8 mouse cellular contexts compared by ENCODE assay signal in genomic region chr14:25377554-25377899, GRCm38 (mm10).
A peak's percentile ranks its signal among the peaks of the same experiment; 100 is the strongest.
DNase-seq lines count a peak whose midpoint lies in the region; ATAC-seq and TF ChIP-seq lines count a peak whose summit lies in the region.

No protein-coding gene starts in this region.

- TF ChIP-seq CTCF in olfactory bulb, adult 2 months (IDR thresholded peaks at IDR 0.05; ENCODE audit: insufficient read depth, low read depth, low read length), result no peak

- DNase-seq in lung, postnatal 14 days, result no peak
- no peak for DNase-seq in forebrain, embryonic 10.5 days (ENCODE audit: extremely low spot score, low spot score)
- DNase-seq in limb, embryonic 14.5 days (ENCODE audit: low spot score), result peak; percentile 71
- no peak for DNase-seq in gastrocnemius, postnatal 4 days (ENCODE audit: low spot score in 2 of 2)
- no peak for DNase-seq in cerebellum, postnatal 4 days (ENCODE audit: low spot score in 2 of 2)
- no peak for DNase-seq in urinary bladder, postnatal 10 days (ENCODE audit: low spot score)

- peak overlapping the region; percentile 72 for H3K4me2 ChIP-seq in lung, embryonic 15.5 days
- H3K4me2 ChIP-seq in limb, embryonic 14.5 days (replicated peaks; ENCODE audit: low read depth, low read length, severe bottlenecking), result peak overlapping the region; percentile 68

- TF ChIP-seq POLR2A in limb, embryonic 14.5 days (IDR thresholded peaks at IDR 0.05; ENCODE audit: borderline replicate concordance, extremely low read depth, insufficient read depth, insufficient read length), result no peak
- no peak for TF ChIP-seq POLR2A in olfactory bulb, adult 2 months (IDR thresholded peaks at IDR 0.05; ENCODE audit: insufficient read depth, low read depth, low read length)

- peak; percentile 66 for ATAC-seq in lung, embryonic 15.5 days (ENCODE audit: borderline replicate concordance, extremely low read depth, low FRiP score, low TSS enrichment)
- peak; percentile 67 for ATAC-seq in limb, embryonic 14.5 days (ENCODE audit: low FRiP score, low read depth)

- H3K36me3 ChIP-seq in lung, embryonic 15.5 days, result no peaks in the 10 kb centered on the region
- H3K36me3 ChIP-seq in forebrain, embryonic 10.5 days (replicated peaks), result no peaks in the 10 kb centered on the region
- H3K36me3 ChIP-seq in limb, embryonic 14.5 days (ENCODE audit: control insufficient read depth, insufficient read depth, low read length), result no peaks in the 10 kb centered on the region

- no peaks in the 10 kb centered on the region for H3K9me3 ChIP-seq in lung, embryonic 15.5 days
- H3K9me3 ChIP-seq in forebrain, embryonic 10.5 days, result no peaks in the 10 kb centered on the region
- H3K9me3 ChIP-seq in limb, embryonic 14.5 days (ENCODE audit: control insufficient read depth, low read length), result no peaks in the 10 kb centered on the region

- peak overlapping the region; percentile 76 for H3K9ac ChIP-seq in lung, embryonic 15.5 days
- peak overlapping the region; percentile 80; the same call in 1 of the 2 replicates for H3K9ac ChIP-seq in limb, embryonic 14.5 days (ENCODE audit: low read depth, low read length, severe bottlenecking)

- no peaks in the 10 kb centered on the region for H3K27me3 ChIP-seq in lung, embryonic 15.5 days
- no peaks in the 10 kb centered on the region for H3K27me3 ChIP-seq in forebrain, embryonic 10.5 days (ENCODE audit: poor library complexity, severe bottlenecking)
- no peaks in the 10 kb centered on the region for H3K27me3 ChIP-seq in limb, embryonic 14.5 days (ENCODE audit: control insufficient read depth, insufficient read depth, low read length)

- 3% methylated on average over 8 of the region's 8 CpGs for whole genome bisulfite sequencing in lung, embryonic 15.5 days
- 2% methylated on average over 8 of the region's 8 CpGs for WGBS in forebrain, embryonic 10.5 days
- 1% methylated on average over 8 of the region's 8 CpGs for WGBS in limb, embryonic 14.5 days
- 3% methylated on average over 8 of the region's 8 CpGs for WGBS in olfactory bulb, adult 2 months

- peak overlapping the region; percentile 52 for H3K4me3 ChIP-seq in lung, embryonic 15.5 days
- H3K4me3 ChIP-seq in forebrain, embryonic 10.5 days, result peak overlapping the region; percentile 52
- H3K4me3 ChIP-seq in limb, embryonic 14.5 days (replicated peaks; ENCODE audit: low read length), result peak overlapping the region; percentile 41
- peak overlapping the region; percentile 38 for H3K4me3 ChIP-seq in olfactory bulb, adult 2 months (ENCODE audit: insufficient read depth, low read depth, low read length)

- peak overlapping the region; percentile 100 for H3K27ac ChIP-seq in lung, embryonic 15.5 days
- peak overlapping the region; percentile 97 for H3K27ac ChIP-seq in forebrain, embryonic 10.5 days
- peak overlapping the region; percentile 98 for H3K27ac ChIP-seq in limb, embryonic 14.5 days (replicated peaks; ENCODE audit: low read depth, low read length)
- H3K27ac ChIP-seq in olfactory bulb, adult 2 months (ENCODE audit: insufficient read depth, low read depth, low read length), result peak overlapping the region; percentile 97

- H3K4me1 ChIP-seq in lung, embryonic 15.5 days, result peaks cover 20% of the 10 kb centered on the region
- H3K4me1 ChIP-seq in forebrain, embryonic 10.5 days, result peaks cover 46% of the 10 kb centered on the region
- H3K4me1 ChIP-seq in limb, embryonic 14.5 days (ENCODE audit: control insufficient read depth, insufficient read depth, low read length), result peaks cover 17% of the 10 kb centered on the region
- H3K4me1 ChIP-seq in olfactory bulb, adult 2 months (ENCODE audit: control insufficient read depth, insufficient read depth, low read length), result peaks cover 33% of the 10 kb centered on the region
